Mouse (Mus musculus) liver, embryonic 16.5 days (tissue): Measurements from ENCODE around the gene Fam210b. TPM values are rescaled to one million over a fixed set of nuclear protein-coding genes. Genes with fewer than 3 reads are reported as not detected.

Experiments
- ATAC-seq: fragments of 200-750 bp; cut with Nextera tagmentation; 2 replicates; pipeline ENCODE4 v1.8.0; 2017; ENCODE audit warnings: low read depth, mild to moderate bottlenecking, moderate number of reproducible peaks, moderate library complexity
- H3K27ac ChIP-seq: fragments of 300-500 bp; sonication (generic); 2 replicates; pipeline ENCODE4 v1.5.1; 2014; ENCODE audit warnings: mild to moderate bottlenecking, low read length
- H3K27me3 ChIP-seq: fragments of 300-500 bp; sonication (generic); 2 replicates; pipeline ENCODE4 v1.6.1; 2014; ENCODE audit warnings: low read depth, low read length, mixed read lengths; ENCODE audit not compliant: control insufficient read depth, insufficient read depth
- H3K36me3 ChIP-seq: fragments of 300-500 bp; sonication (generic); 2 replicates; pipeline ENCODE4 v1.6.1; 2014; ENCODE audit warnings: mild to moderate bottlenecking; ENCODE audit not compliant: control insufficient read depth, insufficient read depth
- H3K4me1 ChIP-seq: fragments of 300-500 bp; sonication (generic); 2 replicates; pipeline ENCODE4 v1.6.1; 2014; ENCODE audit warnings: low read depth, low read length, mixed read lengths; ENCODE audit not compliant: control insufficient read depth
- H3K4me2 ChIP-seq: fragments of 300-500 bp; sonication (generic); 2 replicates; pipeline ENCODE4 v1.6.1; 2014; ENCODE audit warnings: low read depth, low read length, mixed read lengths
- H3K4me3 ChIP-seq: fragments of 300-500 bp; sonication (generic); 2 replicates; pipeline ENCODE4 v1.5.1; 2014; ENCODE audit warnings: low read depth, mild to moderate bottlenecking, low read length
- H3K9ac ChIP-seq: fragments of 300-500 bp; sonication (generic); 2 replicates; pipeline ENCODE4 v1.6.1; 2014; ENCODE audit warnings: low read depth, low read length
- H3K9me3 ChIP-seq: fragments of 300-500 bp; sonication (generic); replicated peaks from 2 replicates; pipeline ENCODE4 v1.6.1; 2016; ENCODE audit warnings: low read length; ENCODE audit not compliant: control insufficient read depth
- WGBS: fragments of 180-500 bp; shearing (Covaris S2); extraction: QIAGEN DNeasy Blood & Tissue Kit; methylation state at CpG from one replicate; pipeline ENCODE4 v1.1.7; 2014; ENCODE audit not compliant: insufficient replicate concordance; 5-methylcytosine and 5-hydroxymethylcytosine counted together
- polyA plus RNA-seq: library from polyadenylated mRNA; unstranded; fragments of >200 nt; fragmentation: Nextera tagmentation; extraction: Ambion mirVana; gene quantifications from 2 replicates; pipeline ENCODE4 v1.2.1, GENCODE M21; 2015

Fam210b gene
- polyA plus RNA-seq, 1 experiment from 2014 or later = 144 TPM

DNA sequence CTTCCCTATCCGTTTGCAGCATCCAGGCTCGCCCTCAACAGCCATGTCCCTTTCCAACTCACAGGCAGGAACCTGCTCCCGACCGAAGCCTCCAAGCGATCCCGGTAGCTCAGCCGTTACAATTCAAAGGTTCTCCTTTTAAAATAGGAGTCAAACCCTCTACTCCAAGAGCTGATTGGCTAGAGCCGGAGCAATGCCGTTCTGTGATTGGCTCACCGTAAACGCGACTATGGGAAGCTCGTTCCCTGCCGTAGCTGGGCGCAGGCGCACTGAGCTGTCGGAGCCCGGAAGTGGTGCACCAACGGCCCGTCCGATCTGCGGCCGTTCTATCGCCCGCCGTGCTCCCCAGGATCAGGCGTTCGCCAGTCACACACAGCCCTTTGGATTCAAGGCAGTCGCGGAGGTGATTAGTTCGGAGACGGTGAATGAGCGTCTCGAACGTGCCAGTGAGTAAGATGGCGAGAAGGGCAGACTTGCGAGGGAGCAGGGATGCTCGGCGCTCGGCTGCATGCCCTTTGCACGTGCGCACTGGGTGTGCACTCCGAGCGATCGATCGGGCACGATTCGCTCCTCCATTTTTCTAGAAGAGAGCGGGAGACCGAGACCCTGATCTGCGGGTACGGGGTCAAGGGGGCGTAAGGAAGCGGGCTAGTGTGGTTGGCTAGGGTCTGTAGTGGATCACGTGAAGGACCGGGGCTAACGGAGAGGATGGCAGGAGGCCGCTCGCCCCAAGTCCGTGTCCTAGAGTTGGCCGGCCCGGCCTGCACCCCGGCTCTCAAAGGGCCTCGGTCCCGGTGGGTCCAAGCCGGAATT, 25.3 kb downstream of the Fam210b start, which contains the start of the genes Aurka and Cstf1:
TSS of gene Aurka (minus strand) at position 125 of the 813 bp plus-strand sequence.
TSS of gene Cstf1 (plus strand) at position 271 of the 813 bp plus-strand sequence.
- peak; percentile 98 for ATAC-seq
- H3K36me3 ChIP-seq = peaks cover 48% of the 10 kb centered on the region
- peak within 1 kb of the TSS; percentile 84 for H3K27ac ChIP-seq
- H3K4me2 ChIP-seq = peak within 1 kb of the TSS; percentile 78
- WGBS = under 1% methylated on average over 66 of the region's 66 CpGs
- H3K9ac ChIP-seq = peak within 1 kb of the TSS; percentile 94
- no peaks in the 10 kb centered on the region for H3K27me3 ChIP-seq
- H3K9me3 ChIP-seq = no peaks in the 10 kb centered on the region
- peaks cover 35% of the 10 kb centered on the region for H3K4me1 ChIP-seq
- H3K4me3 ChIP-seq = peak within 1 kb of the TSS; percentile 91

DNA sequence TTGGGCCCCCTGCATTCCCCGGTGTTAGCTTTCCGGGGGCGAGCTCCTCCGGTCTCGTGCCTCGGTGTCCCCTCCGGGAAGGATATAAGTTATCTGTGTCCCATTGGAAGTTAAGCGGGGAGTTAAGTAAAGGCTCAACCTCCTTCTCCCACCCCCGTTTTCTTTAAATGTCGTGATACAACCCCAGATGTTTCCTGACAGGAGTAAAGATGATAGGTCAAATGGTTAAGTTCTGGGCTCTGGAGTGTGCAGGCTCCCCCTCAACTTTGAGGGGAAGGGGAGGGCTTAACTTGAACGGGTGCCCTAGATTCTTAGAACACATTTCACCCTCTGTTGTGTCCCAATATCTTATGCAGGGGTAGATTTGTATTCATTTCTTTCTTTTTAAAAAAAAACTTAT, 25.9 kb downstream of the Fam210b start:
- 0% methylated on average over 11 of the region's 11 CpGs for WGBS
- Histone ChIP-seq H3K9me3 (no peaks in the 10 kb centered on the region), H3K27me3 (no peaks in the 10 kb centered on the region), H3K27ac (peak overlapping the region; percentile 84; the same call in 1 of the 2 replicates), H3K4me3 (peak overlapping the region; percentile 91), H3K4me2 (peak overlapping the region; percentile 73), H3K36me3 (peaks cover 48% of the 10 kb centered on the region), H3K4me1 (peaks cover 35% of the 10 kb centered on the region), H3K9ac (peak overlapping the region; percentile 94)
- no peak for ATAC-seq

DNA sequence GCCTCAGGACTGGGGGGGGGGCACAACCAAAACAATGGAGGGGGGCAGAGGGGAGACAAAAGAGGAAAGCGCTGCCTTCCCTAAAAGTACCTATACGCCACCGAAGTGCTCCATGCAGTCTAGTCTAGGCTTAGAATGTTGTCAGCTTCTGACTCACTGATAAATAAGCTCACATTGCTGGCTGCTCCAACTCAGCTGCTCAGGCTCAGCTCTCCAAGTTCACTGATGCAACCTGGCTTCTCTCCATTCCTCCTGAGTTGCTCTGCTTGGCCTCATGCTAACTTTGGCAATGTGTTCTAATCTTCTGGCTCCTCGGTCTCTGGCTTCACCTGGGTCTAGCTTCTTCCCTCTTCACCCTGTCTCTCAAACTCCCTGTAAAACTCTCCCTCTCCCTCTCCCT, 31.2 kb downstream of the Fam210b start:
- Histone ChIP-seq H3K27me3 (no peaks in the 10 kb centered on the region), H3K36me3 (peaks cover 76% of the 10 kb centered on the region)
- 89% methylated on average over 4 of the region's 4 CpGs for WGBS

DNA sequence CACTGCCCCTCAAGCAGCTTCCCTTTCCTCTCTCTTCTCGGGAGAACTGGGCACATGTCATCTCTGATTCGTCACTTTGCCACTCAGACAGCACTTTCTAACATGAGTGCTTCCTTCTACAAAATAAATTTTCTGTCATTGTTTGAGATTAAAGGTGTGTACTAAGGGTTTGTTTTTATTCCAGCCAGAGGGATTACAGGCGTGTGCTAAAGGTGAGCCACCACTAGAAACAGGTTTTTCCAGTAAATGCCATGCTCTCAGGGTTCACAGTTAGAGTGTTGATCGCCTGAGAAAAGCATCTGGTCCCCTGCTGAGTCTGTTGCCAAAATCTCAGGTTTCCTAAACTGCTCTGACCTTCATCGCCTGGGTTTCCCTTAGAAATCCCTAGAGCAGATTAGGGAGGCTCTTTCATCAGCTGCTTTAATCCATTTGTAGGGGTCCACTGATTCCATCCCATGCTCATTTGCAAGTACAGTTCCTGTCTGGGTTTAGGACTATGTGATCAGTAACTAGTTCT, 31.7 kb downstream of the Fam210b start:
- H3K9ac ChIP-seq = no peak overlapping the region
- ATAC-seq = no peak
- H3K4me2 ChIP-seq = no peak overlapping the region
- peaks cover 1% of the 10 kb centered on the region for H3K4me1 ChIP-seq
- H3K36me3 ChIP-seq = peaks cover 81% of the 10 kb centered on the region
- H3K27me3 ChIP-seq = no peaks in the 10 kb centered on the region
- H3K9me3 ChIP-seq = no peaks in the 10 kb centered on the region
- no peak overlapping the region for H3K27ac ChIP-seq
- 61% methylated on average over 5 of the region's 5 CpGs for WGBS
- no peak overlapping the region for H3K4me3 ChIP-seq

More for the DNA sequence above, 31.2 kb downstream of the Fam210b start:
- H3K27ac ChIP-seq = no peak overlapping the region
- no peak for ATAC-seq
- H3K9me3 ChIP-seq = no peaks in the 10 kb centered on the region
- no peak overlapping the region for H3K9ac ChIP-seq
- no peak overlapping the region for H3K4me3 ChIP-seq
- peaks cover 6% of the 10 kb centered on the region for H3K4me1 ChIP-seq
- H3K4me2 ChIP-seq = no peak overlapping the region

DNA sequence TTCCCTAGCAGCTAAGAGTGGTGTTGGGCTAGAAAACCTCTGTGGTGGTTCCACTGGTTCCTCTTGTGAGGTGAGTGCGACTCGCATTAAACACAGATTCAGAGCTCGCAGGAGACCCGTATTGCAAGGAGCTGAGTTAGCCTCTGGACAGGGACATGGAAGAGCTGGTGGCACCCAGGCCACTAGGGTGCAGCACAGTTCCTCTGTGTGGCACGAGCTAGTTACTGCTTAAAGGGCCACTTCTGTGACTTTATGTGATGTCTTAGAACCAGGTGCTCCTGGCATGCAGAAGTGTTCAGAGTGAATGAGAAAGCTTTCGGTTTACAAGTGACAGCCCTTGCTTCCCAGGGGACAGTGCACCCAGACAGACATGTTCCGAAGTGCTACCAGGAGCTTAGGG, 33.0 kb downstream of the Fam210b start:
- no peaks in the 10 kb centered on the region for H3K4me1 ChIP-seq
- H3K4me2 ChIP-seq = no peak overlapping the region
- no peak overlapping the region for H3K4me3 ChIP-seq
- H3K27me3 ChIP-seq = no peaks in the 10 kb centered on the region
- 67% methylated on average over 7 of the region's 7 CpGs for WGBS
- ATAC-seq = no peak
- H3K9ac ChIP-seq = no peak overlapping the region
- H3K27ac ChIP-seq = no peak overlapping the region
- H3K36me3 ChIP-seq = peaks cover 74% of the 10 kb centered on the region
- H3K9me3 ChIP-seq = no peaks in the 10 kb centered on the region

DNA sequence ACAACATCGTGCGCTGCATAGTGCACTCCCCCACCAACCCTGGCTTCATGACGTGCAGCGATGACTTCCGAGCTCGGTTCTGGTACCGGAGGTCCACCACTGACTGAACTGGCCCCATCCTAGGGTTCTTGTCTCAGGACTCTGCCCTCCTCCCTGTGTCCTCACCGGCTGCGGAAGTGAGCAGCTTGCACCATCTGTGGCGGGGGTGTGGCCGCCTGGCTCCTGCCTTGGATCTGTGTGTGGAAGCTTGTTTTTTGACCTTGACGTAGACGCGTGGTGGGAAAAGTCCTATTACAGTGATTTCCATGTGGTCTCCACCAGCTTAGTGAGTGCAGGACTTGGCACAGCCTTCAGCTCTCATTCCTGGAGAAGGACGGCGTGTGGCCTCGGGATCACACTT, 35.1 kb downstream of the Fam210b start:
- peaks cover 63% of the 10 kb centered on the region for H3K36me3 ChIP-seq
- H3K4me1 ChIP-seq = no peaks in the 10 kb centered on the region
- H3K27me3 ChIP-seq = no peaks in the 10 kb centered on the region
- 90% methylated on average over 17 of the region's 17 CpGs for WGBS
- no peak for ATAC-seq
- H3K9me3 ChIP-seq = no peaks in the 10 kb centered on the region
- H3K4me2 ChIP-seq = no peak overlapping the region
- no peak overlapping the region for H3K4me3 ChIP-seq
- H3K9ac ChIP-seq = no peak overlapping the region
- H3K27ac ChIP-seq = no peak overlapping the region

DNA sequence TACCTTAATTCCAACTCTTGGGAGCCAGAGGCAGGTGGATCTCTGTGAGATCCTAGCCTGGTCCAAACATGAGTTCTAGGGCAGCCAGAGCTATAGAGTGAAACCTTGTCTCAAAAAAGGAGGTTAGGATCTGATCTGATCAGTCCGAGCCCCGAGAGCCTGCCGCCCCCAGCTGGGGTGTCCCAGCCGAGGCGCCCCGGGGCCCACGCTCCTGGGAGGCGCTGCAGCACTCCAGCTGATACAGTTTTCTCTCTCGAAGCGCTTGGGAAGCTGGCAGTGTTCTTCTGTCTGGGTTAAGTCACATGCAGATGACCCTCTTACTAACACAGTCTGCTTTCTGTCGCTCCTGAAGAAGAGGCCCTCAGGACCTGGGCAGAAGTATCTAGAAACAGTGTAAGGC, 36.0 kb downstream of the Fam210b start:
- Histone ChIP-seq H3K4me2 (no peak overlapping the region), H3K27ac (no peak overlapping the region), H3K9ac (no peak overlapping the region), H3K27me3 (no peaks in the 10 kb centered on the region), H3K4me3 (no peak overlapping the region), H3K9me3 (no peaks in the 10 kb centered on the region), H3K36me3 (peaks cover 55% of the 10 kb centered on the region), H3K4me1 (no peaks in the 10 kb centered on the region)
- ATAC-seq = no peak
- WGBS = 88% methylated on average over 11 of the region's 11 CpGs

DNA sequence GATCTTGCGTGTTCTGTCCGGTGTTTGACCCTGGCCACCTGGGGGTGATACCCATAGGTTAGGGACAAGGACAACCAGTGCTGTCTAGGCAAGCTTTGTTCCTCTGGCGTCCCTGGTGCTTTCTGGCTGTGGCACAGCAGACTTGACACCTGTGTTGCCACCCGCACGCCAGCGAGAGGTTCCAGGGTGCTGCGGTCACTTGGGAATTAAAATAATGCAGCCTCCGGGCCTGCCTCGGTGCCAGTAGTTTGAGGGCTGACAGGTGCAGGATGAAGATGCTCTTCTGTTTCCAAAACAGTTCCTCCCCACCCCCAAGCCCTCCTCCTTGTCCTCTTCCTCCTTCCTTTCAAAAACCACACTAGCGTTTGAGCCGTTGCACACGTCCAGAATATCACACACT, 36.5 kb downstream of the Fam210b start:
- H3K36me3 ChIP-seq = peaks cover 50% of the 10 kb centered on the region
- WGBS = 70% methylated on average over 12 of the region's 12 CpGs

DNA sequence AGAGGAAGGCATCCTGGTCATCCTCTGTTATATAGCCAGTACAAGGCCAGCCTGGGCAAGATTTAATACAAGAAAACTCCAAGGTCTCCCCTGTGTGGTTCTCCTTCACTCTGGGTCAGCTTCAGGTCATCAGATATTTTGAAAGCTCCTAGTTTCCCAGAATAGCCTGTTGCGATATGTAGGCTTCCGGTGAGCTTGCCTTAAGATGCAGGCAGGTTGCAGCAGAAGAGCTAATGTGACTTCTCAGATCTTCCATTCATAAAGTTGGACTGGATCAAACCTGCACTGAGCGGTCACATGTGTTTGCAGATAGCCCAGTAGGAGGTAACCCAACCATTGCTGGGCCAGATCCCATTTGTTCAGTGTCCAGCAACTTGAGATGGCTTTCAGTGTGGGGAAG, 39.4 kb downstream of the Fam210b start:
- 76% methylated on average over 3 of the region's 3 CpGs for WGBS
- no peaks in the 10 kb centered on the region for H3K4me1 ChIP-seq
- no peak overlapping the region for H3K9ac ChIP-seq
- no peak overlapping the region for H3K4me3 ChIP-seq
- no peak overlapping the region for H3K4me2 ChIP-seq
- ATAC-seq = no peak
- H3K9me3 ChIP-seq = no peaks in the 10 kb centered on the region
- no peaks in the 10 kb centered on the region for H3K27me3 ChIP-seq
- H3K27ac ChIP-seq = no peak overlapping the region
- H3K36me3 ChIP-seq = peaks cover 24% of the 10 kb centered on the region

More for the DNA sequence above, 36.5 kb downstream of the Fam210b start:
- no peak; the same call in 1 of the 2 replicates for ATAC-seq
- Histone ChIP-seq H3K9me3 (no peaks in the 10 kb centered on the region), H3K27me3 (no peaks in the 10 kb centered on the region), H3K27ac (no peak overlapping the region), H3K4me1 (no peaks in the 10 kb centered on the region), H3K4me2 (no peak overlapping the region), H3K4me3 (no peak overlapping the region), H3K9ac (no peak overlapping the region)
